Mouse (Mus musculus) frontal cortex, postnatal 25 days (tissue): ENCODE data around the gene Pla2g4b.

ENCODE experiments used
- DNase-seq, 2 experiments: peaks; one replicate each; pipeline ENCODE4 v3.0.0; 2022; ENCODE audit warnings: low spot score in 2 of 2

Gene Pla2g4b

DNA sequence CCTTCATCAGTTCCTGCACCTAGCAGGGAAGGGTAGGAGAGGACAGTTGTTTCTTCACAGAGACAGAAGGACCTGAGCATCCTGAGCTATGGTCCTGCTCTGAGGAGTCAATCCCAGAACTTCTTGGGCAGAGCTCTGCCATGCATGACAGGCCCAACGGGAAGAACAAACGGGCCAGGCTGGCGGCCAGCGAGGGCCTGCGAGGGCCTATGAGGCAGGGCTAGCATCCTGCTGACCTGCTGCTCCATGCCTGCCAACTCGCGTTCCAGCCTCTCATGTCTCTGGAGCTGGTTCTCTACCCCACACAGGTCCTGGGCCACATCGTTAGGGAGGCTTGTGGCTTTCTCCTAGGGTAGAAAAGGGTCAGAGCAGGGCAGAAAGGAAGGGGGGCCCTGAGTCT, 29.0 kb downstream of the Pla2g4b start:
- no peak for DNase-seq

- no peak for DNase-seq
Observed at GRCm38 (mm10) chr2:120064639-120065038, 31.4 kb downstream of the Pla2g4b start.

DNA sequence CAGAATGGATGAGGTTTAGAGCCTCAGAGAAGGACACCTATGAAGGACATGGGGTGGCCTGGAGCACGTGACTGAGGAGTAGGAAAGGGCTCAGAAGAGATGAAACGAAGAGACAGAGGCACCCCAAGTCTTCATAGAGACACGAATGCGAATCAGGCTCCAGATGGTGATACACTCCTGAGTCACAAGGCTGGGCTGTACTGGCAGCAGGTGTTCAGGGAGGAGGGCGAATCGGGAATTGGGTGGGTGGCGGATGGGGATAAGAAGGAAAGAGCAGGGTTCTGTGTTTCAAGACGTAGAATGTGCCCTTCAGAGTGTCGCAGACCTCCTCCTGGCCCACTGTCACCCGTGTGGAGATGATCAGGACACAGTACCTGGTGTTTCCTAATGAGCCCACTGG, 32.0 kb downstream of the Pla2g4b start:
- DNase-seq: no peak

GRCm38 (mm10) chr2:120066224-120066623, 33.0 kb downstream of the Pla2g4b start:
- no peak for DNase-seq

GRCm38 (mm10) chr2:120068555-120069465, 35.6 kb downstream of the Pla2g4b start:
- DNase-seq: no peak

DNA sequence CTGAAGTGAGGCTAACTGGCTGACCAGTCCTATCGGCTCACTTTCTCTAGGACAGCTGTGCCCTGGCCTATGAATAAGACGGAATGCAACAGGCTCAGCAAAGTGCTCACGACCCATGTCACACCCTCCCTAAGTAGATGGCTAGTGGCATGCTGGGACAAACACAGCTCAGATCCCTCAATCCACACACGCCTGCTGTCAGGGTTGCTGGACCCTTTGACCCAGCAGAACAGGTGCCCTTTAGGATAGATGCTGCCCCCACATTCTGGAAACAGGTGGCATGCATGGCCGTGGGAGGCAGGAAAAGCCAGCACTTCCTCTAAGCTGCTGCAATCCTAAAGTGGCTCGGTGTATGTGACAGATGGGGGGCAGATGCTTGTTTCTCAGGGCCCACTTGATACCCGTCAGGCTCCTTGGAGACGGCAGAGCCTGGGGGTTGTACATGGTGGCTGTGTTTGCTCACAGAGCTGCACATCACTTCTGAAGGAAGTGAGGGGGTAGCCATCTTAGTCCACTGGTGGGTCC, 36.3 kb downstream of the Pla2g4b start:
- peak; percentile 36 to 49 for DNase-seq

- DNase-seq: no peak
Observed at GRCm38 (mm10) chr2:120074096-120074495, 40.9 kb downstream of the Pla2g4b start.

- DNase-seq: peak in 1 of 2 experiments; percentile 22
Observed at GRCm38 (mm10) chr2:120076076-120076705, 43.0 kb downstream of the Pla2g4b start.

DNA sequence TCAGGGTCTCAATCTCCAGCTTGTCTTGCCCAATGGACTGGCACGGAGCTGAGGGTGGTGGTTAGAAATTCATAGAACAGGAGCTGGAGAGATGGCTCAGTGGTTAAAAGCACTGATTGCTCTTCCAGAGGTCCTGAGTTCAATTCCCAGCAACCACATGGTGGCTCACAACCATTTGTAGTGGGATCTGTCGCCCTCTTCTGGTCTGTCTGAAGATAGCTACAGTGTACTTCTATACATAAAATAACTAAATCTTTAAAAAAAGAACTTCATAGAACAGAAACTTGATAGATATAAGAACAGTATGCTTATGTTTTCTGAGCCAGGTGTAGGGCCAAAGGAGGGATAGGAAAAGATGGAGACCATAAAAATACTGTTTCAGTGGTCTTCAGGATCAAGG, 49.2 kb downstream of the Pla2g4b start:
- no peak for DNase-seq

DNA sequence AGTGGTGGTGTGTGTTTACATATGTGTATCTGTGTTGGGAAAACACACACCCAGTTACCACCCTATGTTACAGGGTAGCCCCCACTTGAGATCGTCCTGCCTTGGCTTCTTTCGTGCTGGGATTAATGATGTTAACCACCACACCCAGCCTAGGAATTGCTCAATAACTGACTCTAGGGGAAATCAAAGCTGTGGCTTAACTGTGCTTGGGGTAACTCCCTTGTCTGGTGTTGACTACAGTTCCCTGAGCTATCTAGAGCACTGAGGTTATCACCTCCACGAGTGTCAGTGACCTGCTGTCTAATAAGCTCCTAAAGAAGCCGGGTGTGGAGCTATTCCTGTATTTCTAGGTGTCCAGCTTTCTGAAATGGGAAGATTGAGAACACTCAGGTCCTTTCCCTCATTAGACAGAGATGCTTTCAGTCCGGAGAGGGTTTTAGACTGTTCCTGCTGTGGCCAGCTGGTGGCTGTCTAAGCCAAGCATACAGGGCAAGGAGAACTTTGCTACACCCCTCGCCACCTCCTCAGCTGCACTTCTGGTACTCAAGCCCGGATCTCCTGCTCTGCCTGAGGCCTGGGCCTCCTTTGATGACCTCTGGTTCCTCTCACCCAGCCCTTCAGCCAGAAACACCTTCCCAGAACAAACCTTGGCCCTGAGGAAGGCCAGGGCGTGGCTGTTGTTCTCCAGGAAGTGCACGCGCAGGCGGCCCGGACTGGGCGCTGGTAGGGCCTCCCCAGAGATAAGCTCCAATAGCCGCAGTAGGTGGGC, 51.6 kb downstream of the Pla2g4b start:
- DNase-seq: no peak

GRCm38 (mm10) chr2:120086038-120086437, 52.8 kb downstream of the Pla2g4b start:
- no peak for DNase-seq

DNA sequence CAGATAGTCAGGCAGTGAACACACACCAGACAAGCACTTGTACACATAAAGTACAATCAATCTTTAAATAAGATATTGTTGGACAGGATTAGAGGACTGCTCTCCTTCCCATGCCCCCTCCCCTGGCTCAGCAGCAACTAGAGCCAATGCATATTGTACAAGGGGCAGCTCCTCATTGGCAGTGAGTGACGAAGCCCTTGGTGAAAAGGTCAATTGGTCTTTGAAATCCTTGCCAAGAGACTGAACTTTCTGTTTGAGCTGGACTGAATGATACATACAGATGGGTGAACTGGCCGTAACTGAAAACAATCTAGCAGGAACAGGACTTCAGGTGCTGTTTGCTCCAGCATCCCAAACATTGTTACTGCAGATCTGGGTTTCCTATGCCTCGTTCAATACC, 54.2 kb downstream of the Pla2g4b start:
- no peak for DNase-seq

DNA sequence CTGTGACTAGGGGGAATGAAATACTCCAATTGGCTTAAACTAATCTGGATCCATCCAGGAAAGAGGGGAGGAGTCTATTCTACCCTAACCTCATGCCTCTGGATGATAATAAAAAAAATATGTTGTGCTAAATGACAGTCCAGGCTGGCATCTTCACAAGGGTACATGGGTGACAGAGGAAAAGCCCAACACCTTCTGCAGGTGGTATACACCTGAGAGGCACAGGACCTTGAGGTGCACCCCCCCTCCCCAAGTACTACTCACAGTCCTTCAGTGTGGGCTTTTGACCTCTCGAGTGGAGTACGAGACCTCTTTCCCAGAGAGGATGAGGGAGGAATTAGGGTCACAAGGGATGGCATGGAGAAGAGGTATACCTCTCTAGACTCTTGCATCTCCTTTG, 54.7 kb downstream of the Pla2g4b start:
- no peak for DNase-seq

DNA sequence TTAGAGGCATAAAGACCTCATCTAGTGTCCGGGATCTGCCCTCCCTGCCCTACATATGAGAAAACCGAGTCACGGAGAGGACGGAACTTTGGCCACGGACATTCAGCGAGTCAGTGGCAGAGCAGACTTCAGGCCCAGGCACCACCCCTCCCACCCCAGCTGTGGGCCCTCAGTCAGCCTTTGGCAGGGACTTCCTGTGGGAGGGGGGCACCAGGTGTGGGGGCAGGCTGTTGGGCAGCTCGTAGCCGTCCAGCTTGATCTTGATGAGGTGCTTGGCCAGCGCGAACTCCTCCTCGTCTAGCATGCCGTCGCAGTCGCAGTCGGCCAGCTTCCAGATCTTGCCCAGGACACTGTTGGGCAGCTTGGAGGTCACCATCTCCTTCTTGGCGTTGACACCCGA, 57.8 kb downstream of the Pla2g4b start:
- DNase-seq: no peak
